Mouse (Mus musculus): ENCODE data around the gene Gm42674. TPM values are rescaled to one million over a fixed set of nuclear protein-coding genes. Genes with fewer than 3 reads are reported as not detected.

Gm42674 gene
- polyA plus RNA-seq, 2 experiments: not detected

DNA sequence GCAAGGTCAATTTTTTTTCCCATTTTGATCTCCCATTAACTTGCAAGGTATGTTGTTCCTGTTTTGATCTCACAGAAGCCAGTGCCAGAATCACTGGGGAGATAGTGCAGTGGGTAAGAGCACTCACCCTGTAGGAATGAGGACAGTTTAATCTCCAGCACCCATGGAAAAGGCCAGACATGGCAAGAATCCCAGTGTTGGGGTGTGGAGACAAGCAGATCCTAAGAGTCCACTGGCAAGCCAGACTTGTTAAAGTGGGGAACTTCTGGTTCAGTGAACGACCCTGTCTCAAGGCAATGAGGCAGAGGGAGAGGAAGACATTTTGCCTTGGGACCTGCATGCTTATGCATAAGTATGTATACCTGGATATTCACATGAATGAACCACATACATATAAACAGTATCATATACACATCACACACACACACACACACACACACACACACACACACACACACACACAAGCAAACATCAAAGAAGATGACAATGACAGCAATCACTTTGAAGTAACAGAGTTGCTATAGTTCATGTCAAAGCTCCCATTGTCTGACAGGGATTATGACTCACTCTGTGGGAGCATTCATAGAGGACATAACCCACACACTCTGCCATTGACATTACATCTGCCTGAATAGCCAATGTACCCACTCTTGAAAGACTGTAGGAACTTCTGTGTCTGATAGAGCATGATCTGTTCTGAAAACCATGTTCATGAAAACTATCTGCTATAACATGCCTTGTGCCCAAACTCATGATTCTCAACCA, 37.0 kb downstream of the Gm42674 start:
- no peaks in the 10 kb centered on the region for H3K4me1 ChIP-seq (ENCODE audit: control insufficient read depth, insufficient read depth, low read length)
- H3K36me3 ChIP-seq (ENCODE audit: control insufficient read depth, insufficient read depth, low read length): no peaks in the 10 kb centered on the region
- no peaks in the 10 kb centered on the region for H3K9me3 ChIP-seq (ENCODE audit: control insufficient read depth, low read length)
- no peak overlapping the region for H3K9ac ChIP-seq (ENCODE audit: low read depth, low read length, severe bottlenecking)
- WGBS: 79% methylated on average over 1 of the region's 1 CpGs
- no peak for TF ChIP-seq POLR2A (IDR thresholded peaks at IDR 0.05; ENCODE audit: borderline replicate concordance, extremely low read depth, insufficient read depth, insufficient read length)
- DNase-seq (ENCODE audit: low spot score) (no peak), ATAC-seq (ENCODE audit: low FRiP score, low read depth) (no peak)
- no peaks in the 10 kb centered on the region for H3K27me3 ChIP-seq (ENCODE audit: control insufficient read depth, insufficient read depth, low read length)
- H3K4me2 ChIP-seq (replicated peaks; ENCODE audit: low read depth, low read length, severe bottlenecking): no peak overlapping the region
- no peak overlapping the region for H3K27ac ChIP-seq (replicated peaks; ENCODE audit: low read depth, low read length)
- H3K4me3 ChIP-seq (replicated peaks; ENCODE audit: low read length): no peak overlapping the region

GRCm38 (mm10) chr3:90639511-90640154, 37.9 kb downstream of the Gm42674 start:
- Histone ChIP-seq H3K4me1 (ENCODE audit: control insufficient read depth, insufficient read depth, low read length) (no peaks in the 10 kb centered on the region), H3K27me3 (ENCODE audit: control insufficient read depth, insufficient read depth, low read length) (no peaks in the 10 kb centered on the region), H3K4me3 (replicated peaks; ENCODE audit: low read length) (no peak overlapping the region), H3K9ac (ENCODE audit: low read depth, low read length, severe bottlenecking) (no peak overlapping the region), H3K36me3 (ENCODE audit: control insufficient read depth, insufficient read depth, low read length) (no peaks in the 10 kb centered on the region), H3K4me2 (replicated peaks; ENCODE audit: low read depth, low read length, severe bottlenecking) (no peak overlapping the region), H3K9me3 (ENCODE audit: control insufficient read depth, low read length) (no peaks in the 10 kb centered on the region), H3K27ac (replicated peaks; ENCODE audit: low read depth, low read length) (no peak overlapping the region)
- 47% methylated on average over 7 of the region's 7 CpGs for WGBS
- TF ChIP-seq POLR2A (IDR thresholded peaks at IDR 0.05; ENCODE audit: borderline replicate concordance, extremely low read depth, insufficient read depth, insufficient read length): no peak
- no peak for DNase-seq (ENCODE audit: low spot score)
- no peak for ATAC-seq (ENCODE audit: low FRiP score, low read depth)

DNA sequence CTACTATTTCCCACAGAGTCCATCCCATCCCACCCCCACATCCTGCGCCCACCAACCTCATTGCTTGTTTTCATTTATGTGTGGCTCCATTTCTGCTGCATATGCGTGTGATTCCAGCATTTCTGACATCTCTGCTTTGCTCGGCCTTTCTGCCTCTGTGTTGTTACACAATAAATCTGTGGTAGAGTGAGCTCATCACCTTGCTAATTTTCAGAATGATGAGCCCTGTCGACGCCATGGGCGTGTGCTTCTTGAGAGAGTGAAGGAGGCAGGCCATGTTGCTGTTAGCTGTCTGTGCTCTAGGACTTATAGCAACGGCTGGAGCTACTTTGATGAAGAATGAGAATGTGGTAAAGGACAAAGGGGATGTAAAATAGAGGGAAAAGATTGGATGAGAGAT, 39.3 kb downstream of the Gm42674 start:
- no peaks in the 10 kb centered on the region for H3K4me1 ChIP-seq (ENCODE audit: control insufficient read depth, insufficient read depth, low read length)
- H3K9me3 ChIP-seq (ENCODE audit: control insufficient read depth, low read length): no peaks in the 10 kb centered on the region
- no peaks in the 10 kb centered on the region for H3K27me3 ChIP-seq (ENCODE audit: control insufficient read depth, insufficient read depth, low read length)
- H3K9ac ChIP-seq (ENCODE audit: low read depth, low read length, severe bottlenecking): no peak overlapping the region
- no peak for TF ChIP-seq POLR2A (IDR thresholded peaks at IDR 0.05; ENCODE audit: borderline replicate concordance, extremely low read depth, insufficient read depth, insufficient read length)
- no peak overlapping the region for H3K4me3 ChIP-seq (replicated peaks; ENCODE audit: low read length)
- H3K36me3 ChIP-seq (ENCODE audit: control insufficient read depth, insufficient read depth, low read length): no peaks in the 10 kb centered on the region
- ATAC-seq (ENCODE audit: low FRiP score, low read depth) (no peak), DNase-seq (ENCODE audit: low spot score) (no peak)
- H3K4me2 ChIP-seq (replicated peaks; ENCODE audit: low read depth, low read length, severe bottlenecking): no peak overlapping the region
- 84% methylated on average over 7 of the region's 7 CpGs for WGBS
- no peak overlapping the region for H3K27ac ChIP-seq (replicated peaks; ENCODE audit: low read depth, low read length)

GRCm38 (mm10) chr3:90644220-90644619, 42.5 kb downstream of the Gm42674 start:
- DNase-seq (ENCODE audit: low spot score) (no peak), ATAC-seq (ENCODE audit: low FRiP score, low read depth) (no peak)
- no peak overlapping the region for H3K4me3 ChIP-seq (replicated peaks; ENCODE audit: low read length)
- no peak overlapping the region for H3K27ac ChIP-seq (replicated peaks; ENCODE audit: low read depth, low read length)
- no peaks in the 10 kb centered on the region for H3K27me3 ChIP-seq (ENCODE audit: control insufficient read depth, insufficient read depth, low read length)
- no peak overlapping the region for H3K9ac ChIP-seq (ENCODE audit: low read depth, low read length, severe bottlenecking)
- H3K9me3 ChIP-seq (ENCODE audit: control insufficient read depth, low read length): no peaks in the 10 kb centered on the region
- 45% methylated on average over 3 of the region's 3 CpGs for WGBS
- no peak overlapping the region for H3K4me2 ChIP-seq (replicated peaks; ENCODE audit: low read depth, low read length, severe bottlenecking)
- TF ChIP-seq POLR2A (IDR thresholded peaks at IDR 0.05; ENCODE audit: borderline replicate concordance, extremely low read depth, insufficient read depth, insufficient read length): no peak
- no peaks in the 10 kb centered on the region for H3K4me1 ChIP-seq (ENCODE audit: control insufficient read depth, insufficient read depth, low read length)
- no peaks in the 10 kb centered on the region for H3K36me3 ChIP-seq (ENCODE audit: control insufficient read depth, insufficient read depth, low read length)

DNA sequence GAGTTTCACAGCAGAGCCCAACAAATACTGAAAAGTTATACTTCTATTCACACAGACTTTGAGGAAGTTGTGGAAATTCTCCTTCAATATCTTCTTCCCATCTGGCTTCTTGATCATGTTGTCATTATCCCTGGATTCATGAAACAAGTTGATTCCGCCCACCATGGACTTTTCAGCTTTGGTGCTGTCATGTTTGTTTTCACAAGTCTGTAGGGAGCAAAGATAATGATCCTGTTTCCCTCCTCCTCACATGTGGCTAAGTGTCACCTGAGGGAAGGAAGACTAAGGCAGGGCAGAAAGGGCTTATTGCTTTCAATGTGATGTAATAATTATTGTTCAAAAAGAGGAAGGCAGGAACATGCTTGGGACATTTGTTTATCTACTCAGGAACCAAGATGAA, 45.6 kb downstream of the Gm42674 start:
- ATAC-seq (ENCODE audit: low FRiP score, low read depth) (no peak), DNase-seq (ENCODE audit: low spot score) (no peak)
- Histone ChIP-seq H3K36me3 (ENCODE audit: control insufficient read depth, insufficient read depth, low read length) (no peaks in the 10 kb centered on the region), H3K4me1 (ENCODE audit: control insufficient read depth, insufficient read depth, low read length) (no peaks in the 10 kb centered on the region), H3K27me3 (ENCODE audit: control insufficient read depth, insufficient read depth, low read length) (no peaks in the 10 kb centered on the region), H3K27ac (replicated peaks; ENCODE audit: low read depth, low read length) (no peak overlapping the region), H3K4me2 (replicated peaks; ENCODE audit: low read depth, low read length, severe bottlenecking) (no peak overlapping the region), H3K9me3 (ENCODE audit: control insufficient read depth, low read length) (no peaks in the 10 kb centered on the region), H3K4me3 (replicated peaks; ENCODE audit: low read length) (no peak overlapping the region), H3K9ac (ENCODE audit: low read depth, low read length, severe bottlenecking) (no peak overlapping the region)
- WGBS: 78% methylated on average over 1 of the region's 1 CpGs
- TF ChIP-seq POLR2A (IDR thresholded peaks at IDR 0.05; ENCODE audit: borderline replicate concordance, extremely low read depth, insufficient read depth, insufficient read length): no peak
